Mouse (Mus musculus) thymus, adult 2 months (tissue): ENCODE results near the gene Mob4. TPM values are rescaled to one million over a fixed set of nuclear protein-coding genes. Genes with fewer than 3 reads are reported as not detected.

ENCODE experiments used
- DNase-seq: peaks from one replicate; pipeline ENCODE4 v3.0.0; 2021
- H3K27ac ChIP-seq: fragments of 200-500 bp; 2 replicates; pipeline ENCODE4 v1.5.1; 2012; ENCODE audit warnings: low read length, control low read depth; ENCODE audit not compliant: control insufficient read depth, insufficient read depth
- H3K27me3 ChIP-seq: fragments of 200-500 bp; 2 replicates; pipeline ENCODE4 v1.6.1; 2012; ENCODE audit warnings: mild to moderate bottlenecking, low read length, moderate library complexity, mixed read lengths; ENCODE audit not compliant: control insufficient read depth, insufficient read depth
- H3K36me3 ChIP-seq: fragments of 200-500 bp; 2 replicates; pipeline ENCODE4 v1.6.1; 2012; ENCODE audit warnings: mild to moderate bottlenecking, low read length, moderate library complexity; ENCODE audit not compliant: control insufficient read depth, insufficient read depth
- H3K4me1 ChIP-seq: fragments of 200-500 bp; replicated peaks from 2 replicates; pipeline ENCODE4 v1.6.1; 2012; ENCODE audit warnings: low read length; ENCODE audit not compliant: control insufficient read depth, insufficient read depth
- H3K4me3 ChIP-seq: fragments of 200-500 bp; 2 replicates; pipeline ENCODE4 v1.5.1; 2012; ENCODE audit warnings: mild to moderate bottlenecking, low read length, control low read depth, moderate library complexity; ENCODE audit not compliant: control insufficient read depth, insufficient read depth
- CTCF ChIP-seq: fragments of 200-500 bp; IDR thresholded peaks from 2 replicates; pipeline ENCODE4 v1.5.1; 2012; ENCODE audit warnings: mild to moderate bottlenecking, control low read depth, low read length, moderate library complexity, borderline replicate concordance; ENCODE audit not compliant: control insufficient read depth, poor library complexity, insufficient read depth; ENCODE audit errors: extremely low read depth
- POLR2A ChIP-seq: fragments of 200-500 bp; IDR thresholded peaks from 2 replicates; pipeline ENCODE4 v1.6.1; 2012; ENCODE audit warnings: mild to moderate bottlenecking, low read length, control low read depth, moderate library complexity; ENCODE audit not compliant: control insufficient read depth, poor library complexity, insufficient read depth; ENCODE audit errors: extremely low read depth
- WGBS: fragments of 180-500 bp; shearing (Covaris S2); methylation state at CpG from one replicate; pipeline ENCODE4 v1.1.7; 2018; 5-methylcytosine and 5-hydroxymethylcytosine counted together
- polyA plus RNA-seq: library from polyadenylated mRNA; depleted of rRNA; stranded (reverse); fragments of >200 nt; gene quantifications from 2 replicates; pipeline ENCODE4 v1.2.3, GENCODE M21; 2012; rRNA removed

Mob4 gene
- polyA plus RNA-seq, 1 experiment, result 12.4 TPM

DNA sequence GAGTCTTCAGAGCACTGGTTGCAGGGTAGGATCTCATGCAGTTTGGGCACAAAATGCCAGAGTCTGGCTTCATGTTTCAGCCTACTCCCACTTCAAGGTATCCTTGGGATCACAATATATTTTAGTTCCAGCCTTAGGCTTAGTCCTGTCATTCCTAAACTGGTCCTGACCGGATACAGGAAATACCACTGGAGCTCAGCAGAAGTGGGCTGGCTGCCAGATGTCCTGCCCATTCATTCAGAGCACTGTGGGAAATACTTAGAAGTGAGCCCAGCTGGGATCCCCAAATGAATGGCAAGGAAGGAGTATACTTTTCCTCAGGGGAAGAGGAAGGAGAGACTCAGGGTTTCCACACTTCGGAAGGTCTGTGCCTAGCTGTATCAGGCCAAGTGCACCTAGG, 62.3 kb downstream of the Mob4 start:
- TF ChIP-seq POLR2A (no peak), CTCF (no peak)
- peaks cover 9% of the 10 kb centered on the region for H3K4me1 ChIP-seq
- no peaks in the 10 kb centered on the region for H3K27me3 ChIP-seq
- no peak for DNase-seq
- H3K36me3 ChIP-seq, result no peaks in the 10 kb centered on the region
- H3K27ac ChIP-seq, result no peak overlapping the region
- WGBS, result 95% methylated on average over 2 of the region's 2 CpGs
- H3K4me3 ChIP-seq, result no peak overlapping the region

DNA sequence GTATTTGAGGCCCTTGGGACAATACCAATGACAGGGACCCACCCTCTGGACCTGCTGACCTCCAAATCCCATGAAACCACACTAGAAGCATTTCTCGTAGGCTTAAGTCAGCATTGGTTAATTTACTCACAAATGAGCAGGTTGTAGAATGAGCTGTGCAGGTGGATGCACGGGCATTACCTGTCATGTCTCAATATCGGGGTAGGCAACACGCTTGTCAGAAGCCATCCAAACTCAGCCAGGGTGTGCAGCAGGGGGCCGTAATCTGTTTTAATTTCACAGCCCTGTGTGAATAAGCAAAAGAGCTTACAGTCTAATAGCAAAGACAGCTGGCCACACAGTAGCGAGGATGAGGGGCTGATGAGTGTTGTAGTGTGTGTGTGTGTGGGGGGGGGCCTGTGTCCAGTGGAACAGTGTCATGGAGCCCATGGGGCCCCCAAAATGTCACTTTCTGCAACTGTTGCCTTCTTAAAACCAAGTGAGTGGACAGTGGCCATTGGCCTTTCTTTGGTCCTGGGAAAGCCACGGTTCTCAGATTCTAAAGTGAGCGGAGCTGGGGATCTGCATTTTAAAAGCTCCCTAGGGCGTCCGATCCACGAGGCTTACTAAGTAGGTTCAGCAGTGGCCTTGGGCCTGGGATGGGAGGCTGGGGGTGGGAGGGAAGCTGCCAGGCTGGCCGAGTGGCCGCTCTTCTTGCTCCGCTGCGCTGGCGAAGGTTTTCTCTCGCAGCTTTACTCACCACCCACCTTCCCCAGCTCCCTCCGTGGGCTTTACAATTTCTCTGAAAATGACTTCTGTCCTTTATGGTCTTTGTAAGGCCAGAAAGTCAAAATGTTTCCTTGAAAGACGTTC, 63.3 kb downstream of the Mob4 start:
- WGBS, result 97% methylated on average over 19 of the region's 19 CpGs
- H3K27me3 ChIP-seq, result no peaks in the 10 kb centered on the region
- H3K4me1 ChIP-seq, result peaks cover 15% of the 10 kb centered on the region
- H3K27ac ChIP-seq, result no peak overlapping the region
- TF ChIP-seq CTCF (no peak), POLR2A (no peak)
- no peaks in the 10 kb centered on the region for H3K36me3 ChIP-seq
- H3K4me3 ChIP-seq, result no peak overlapping the region
- DNase-seq, result no peak

DNA sequence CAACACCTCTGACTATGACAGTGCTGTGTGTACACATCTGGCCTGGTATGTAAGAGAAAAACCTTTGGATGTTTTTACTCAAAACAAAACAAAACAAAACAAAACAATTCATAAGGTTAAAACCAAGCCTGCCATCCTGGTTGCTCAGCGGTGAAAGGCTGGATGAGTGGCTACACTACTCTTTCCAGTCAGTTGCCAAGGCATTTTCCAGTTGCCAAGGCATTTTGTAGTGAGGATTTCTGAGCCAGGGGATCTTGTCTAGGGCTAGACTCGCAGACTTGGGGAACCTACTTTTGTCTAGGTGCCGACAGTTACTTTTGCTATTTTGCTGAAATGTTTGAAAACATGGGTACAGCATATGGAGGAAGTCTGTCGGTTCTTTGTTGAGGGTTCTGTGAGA, 64.0 kb downstream of the Mob4 start:
- Histone ChIP-seq H3K36me3 (no peaks in the 10 kb centered on the region), H3K4me3 (no peak overlapping the region), H3K27me3 (no peaks in the 10 kb centered on the region), H3K4me1 (peaks cover 15% of the 10 kb centered on the region), H3K27ac (no peak overlapping the region)
- DNase-seq, result no peak
- no peak for TF ChIP-seq POLR2A
- TF ChIP-seq CTCF, result no peak
- WGBS, result 86% methylated on average over 4 of the region's 4 CpGs

DNA sequence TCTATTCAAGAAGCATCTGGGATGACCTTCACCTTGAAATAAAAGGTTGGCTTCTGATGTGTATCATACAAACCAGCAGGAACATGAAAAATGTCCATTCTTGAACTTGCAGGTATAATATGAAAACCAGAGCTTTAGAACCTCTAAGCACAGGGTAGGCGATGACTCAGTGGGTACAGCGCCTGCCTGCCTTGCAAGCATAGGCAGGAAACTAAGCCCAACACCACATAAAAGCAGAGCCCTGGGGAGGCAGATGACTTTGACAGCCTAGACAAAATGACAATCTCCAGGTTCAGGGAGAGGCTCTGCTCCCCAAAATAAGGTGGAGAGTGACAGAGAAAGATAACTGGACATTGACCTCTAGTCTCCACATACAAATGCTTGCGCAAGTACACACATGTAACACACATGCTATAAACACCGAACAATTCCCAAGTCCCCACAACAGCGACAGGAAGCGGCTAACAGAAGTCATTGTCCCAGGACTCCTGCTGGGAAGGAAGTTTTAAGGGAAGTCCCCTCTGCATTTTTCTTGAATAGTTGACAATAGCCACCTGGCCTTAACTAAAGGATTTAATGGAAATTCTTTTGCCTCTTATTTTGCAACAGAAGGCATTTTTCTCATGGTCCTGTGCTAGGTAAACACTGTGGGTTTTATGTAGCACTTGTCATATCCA, 65.4 kb downstream of the Mob4 start:
- TF ChIP-seq CTCF, result no peak
- TF ChIP-seq POLR2A, result no peak
- WGBS, result 45% methylated on average over 6 of the region's 6 CpGs

DNA sequence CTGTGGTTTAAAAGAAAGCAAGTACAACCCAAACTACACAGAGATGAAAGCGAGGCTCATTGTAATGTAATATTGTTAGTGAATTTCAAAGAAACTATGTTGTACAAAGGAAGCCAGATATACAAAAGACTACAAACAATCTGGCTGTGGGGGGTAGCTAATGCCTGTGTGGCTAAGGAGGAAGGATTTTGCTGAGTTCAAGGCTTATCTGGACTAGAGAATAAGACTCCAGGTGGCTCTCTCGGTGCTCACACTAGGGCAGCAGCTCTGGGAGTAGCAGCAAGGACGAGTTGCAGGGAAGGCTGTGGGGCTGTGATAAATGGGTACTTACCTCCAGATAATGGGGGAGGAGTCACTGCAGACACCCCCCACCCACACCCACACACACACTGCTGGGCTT, 67.7 kb downstream of the Mob4 start:
- no peak overlapping the region for H3K27ac ChIP-seq
- H3K27me3 ChIP-seq, result no peaks in the 10 kb centered on the region
- TF ChIP-seq POLR2A, result no peak
- no peak for TF ChIP-seq CTCF
- 72% methylated on average over 3 of the region's 3 CpGs for WGBS
- no peak overlapping the region for H3K4me3 ChIP-seq
- no peaks in the 10 kb centered on the region for H3K36me3 ChIP-seq
- no peak for DNase-seq
- H3K4me1 ChIP-seq, result peaks cover 15% of the 10 kb centered on the region

More for the DNA sequence above, 65.4 kb downstream of the Mob4 start:
- peaks cover 15% of the 10 kb centered on the region for H3K4me1 ChIP-seq
- H3K36me3 ChIP-seq, result no peaks in the 10 kb centered on the region
- H3K27ac ChIP-seq, result no peak overlapping the region
- no peak overlapping the region for H3K4me3 ChIP-seq
- DNase-seq, result peak; percentile 26
- no peaks in the 10 kb centered on the region for H3K27me3 ChIP-seq

DNA sequence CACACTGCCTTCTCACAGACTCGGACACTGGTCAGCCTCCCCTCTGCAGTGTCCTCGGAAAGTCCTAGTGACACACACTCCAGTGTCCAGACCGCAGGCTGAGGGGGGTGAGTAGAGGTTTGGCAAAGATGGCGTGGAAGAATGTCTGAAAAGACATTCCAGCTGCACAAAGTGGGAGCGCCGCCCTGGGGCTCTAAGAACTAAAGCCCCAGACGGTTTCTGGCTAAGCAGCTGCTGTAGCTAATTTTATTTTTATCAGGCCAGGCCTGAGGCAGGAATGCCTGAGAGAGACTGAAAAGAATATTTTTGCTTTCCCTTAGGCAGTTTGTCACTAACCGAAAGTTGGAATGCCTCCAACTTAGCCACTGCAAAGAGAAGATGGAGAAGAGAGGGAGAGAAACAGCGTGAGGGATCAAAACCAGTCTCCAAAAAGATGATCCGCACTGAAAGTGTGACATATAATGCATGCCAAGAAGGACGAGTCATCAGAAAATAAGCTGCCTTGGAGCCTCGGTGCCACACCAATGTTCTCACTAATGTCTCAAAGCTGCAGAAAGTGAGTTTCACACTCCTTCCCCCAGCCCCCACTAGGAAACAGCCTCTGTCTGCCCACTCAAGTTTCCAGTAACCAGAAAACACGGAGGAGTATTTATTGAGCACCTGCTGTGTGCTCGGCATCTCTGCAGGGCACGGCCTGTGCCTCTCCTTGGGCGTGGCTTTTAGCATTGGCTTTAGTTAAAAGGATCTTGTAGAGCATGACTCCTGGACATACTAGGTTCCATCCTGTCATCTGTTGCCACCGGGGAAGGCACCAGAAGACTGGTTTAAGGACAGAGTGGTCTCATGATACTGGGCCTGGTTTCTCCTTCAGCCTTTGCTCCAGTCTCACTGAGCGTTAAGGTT, 71.1 kb downstream of the Mob4 start:
- Histone ChIP-seq H3K36me3 (no peaks in the 10 kb centered on the region), H3K4me1 (peaks cover 6% of the 10 kb centered on the region; the same call in 1 of the 2 replicates), H3K27me3 (no peaks in the 10 kb centered on the region), H3K4me3 (no peak overlapping the region), H3K27ac (no peak overlapping the region)
- DNase-seq, result no peak
- WGBS, result 80% methylated on average over 18 of the region's 18 CpGs
- TF ChIP-seq CTCF (no peak), POLR2A (no peak)

Other genes starting within 250 kb of the Mob4 start
- 92.6 and 92.9 TPM in 2 replicates for gene Ankrd44, start 204.8 kb upstream of the Mob4 start, polyA plus RNA-seq
- 90.6 and 110 TPM in 2 replicates for gene Sf3b1, start 103.8 kb upstream of the Mob4 start, polyA plus RNA-seq
- 5.5 and 6.6 TPM in 2 replicates for gene Coq10b, start 78.5 kb upstream of the Mob4 start, polyA plus RNA-seq
- gene Hspe1, start 43.1 kb upstream of the Mob4 start, polyA plus RNA-seq, result 33.2 and 38.3 TPM in 2 replicates
- gene Hspd1, start 43.0 kb upstream of the Mob4 start, polyA plus RNA-seq, result 28.3 and 31.5 TPM in 2 replicates
- gene Rftn2, start 95.6 kb downstream of the Mob4 start, polyA plus RNA-seq, result 0.48 and 0.55 TPM in 2 replicates
- 4.9 and 5.6 TPM in 2 replicates for gene Mars2, start 105.9 kb downstream of the Mob4 start, polyA plus RNA-seq
- gene Boll, start 232.2 kb downstream of the Mob4 start, polyA plus RNA-seq, result 0.82 and 1.3 TPM in 2 replicates